Mouse (Mus musculus) heart, postnatal 0 days (tissue): ENCODE results near the gene Nrm.

Source experiments
- CTCF ChIP-seq: IDR thresholded peaks from 2 replicates; pipeline ENCODE4 v1.5.1; 2016; ENCODE audit warnings: antibody characterized with exemption, control low read depth, low read depth
- EP300 ChIP-seq: IDR thresholded peaks from 2 replicates; pipeline ENCODE4 v1.6.1; 2016; ENCODE audit warnings: antibody characterized with exemption, low read depth

- TF ChIP-seq EP300 (peak; percentile 69; the same call in 1 of the 2 replicates), CTCF (no peak)
Observed at GRCm38 (mm10) chr17:35836991-35837422, 24.1 kb upstream of the Nrm start.
